Mouse (Mus musculus) left cerebral cortex, postnatal 10 days (tissue): ENCODE results near the gene Ccdc7a. TPM values are rescaled to one million over a fixed set of nuclear protein-coding genes. Genes with fewer than 3 reads are reported as not detected.
A peak's percentile ranks its signal among the peaks of the same experiment; 100 is the strongest.

Experiments used
- DNase-seq, 2 experiments: peaks; one replicate each; pipeline ENCODE4 v3.0.0; 2021 to 2022; ENCODE audit warnings: low spot score in 2 of 2, mixed read lengths in 1 of 2; ENCODE audit errors: extremely low spot score in 1 of 2
- intact Hi-C: fragments of 180-260 bp; cut with DNase I; formaldehyde crosslinking; loops from one replicate; pipeline ENCODE4 v1.15.1; 2025
- total RNA-seq, 2 experiments: library from RNA; stranded (reverse); gene quantifications; 2 replicates each; pipeline ENCODE4 v1.2.3; 2021

The Ccdc7a gene
- total RNA-seq, 2 experiments from 2014 or later = not detected

- intact Hi-C loops = no loop called here
- no peak for DNase-seq
Observed at GRCm38 (mm10) chr8:128696701-128697397, 368.5 kb downstream of the Ccdc7a start.

GRCm38 (mm10) chr8:128690056-128690455 lies 375.3 kb downstream of the Ccdc7a start:
- no peak for DNase-seq
- intact Hi-C loops = no loop called here

- DNase-seq = no peak
- intact Hi-C loops = loop anchor here (5.0 kb wide), 1 partner anchor 36 kb away; no protein-coding TSS in a partner anchor
Observed at GRCm38 (mm10) chr8:128688679-128689078, 376.6 kb downstream of the Ccdc7a start.

GRCm38 (mm10) chr8:128686429-128686990 lies 378.8 kb downstream of the Ccdc7a start:
- intact Hi-C loops = loop anchor here (5.0 kb wide), 1 partner anchor 34 kb away; no protein-coding TSS in a partner anchor
- DNase-seq = no peak

- intact Hi-C loops = loop anchor here (5.0 kb wide), 1 partner anchor 33 kb away; no protein-coding TSS in a partner anchor
- peak; percentile 91 to 98 for DNase-seq
Observed at GRCm38 (mm10) chr8:128685507-128686428, 379.5 kb downstream of the Ccdc7a start, which contains the start of gene Itgb1. TSS of gene Itgb1 (plus strand) at chr8:128685654.

- intact Hi-C loops = loop anchor here (5.0 kb wide), 1 partner anchor 33 kb away; no protein-coding TSS in a partner anchor
- DNase-seq = peak in 1 of 2 experiments; percentile 24
Observed at GRCm38 (mm10) chr8:128684609-128685506, 380.5 kb downstream of the Ccdc7a start.

Other genes with a start within 250 kb of the Ccdc7a start
- not detected for gene Ccdc7b, start 1.6 kb upstream of the Ccdc7a start, total RNA-seq
- gene Gm10999, start 66.1 kb upstream of the Ccdc7a start, total RNA-seq = not detected
- gene 2610044O15Rik8, start 168.9 kb upstream of the Ccdc7a start, total RNA-seq = 10 to 100 TPM; 21.6 to 23.1 TPM